Mouse (Mus musculus) left cerebral cortex, adult 18-20 months (tissue): ENCODE measurements around the gene Hs3st3b1. TPM values are rescaled to one million over a fixed set of nuclear protein-coding genes. Genes with fewer than 3 reads are reported as not detected.
A peak's percentile ranks its signal among the peaks of the same experiment; 100 is the strongest.

Experiments
- DNase-seq, 2 experiments: peaks; one replicate each; pipeline ENCODE4 v3.0.0; 2021 to 2022; ENCODE audit warnings: low spot score in 2 of 2, mixed read lengths in 1 of 2
- long read RNA-seq, 2 experiments: library from polyadenylated mRNA; stranded (forward); transcript quantifications; one replicate each; pipeline ENCODE4 v2.0.0; 2021
- total RNA-seq, 2 experiments: library from RNA; stranded (reverse); gene quantifications; 2 replicates each; pipeline ENCODE4 v1.2.3; 2021

The Hs3st3b1 gene
- total RNA-seq: 1 to 10 TPM; 1.9 TPM
- long read RNA-seq, experiment 1, full-length matches to known transcripts: 1 of 2 reads
- long read RNA-seq, experiment 1, partial matches to known transcripts: 0 of 2 reads
- long read RNA-seq, experiment 1, other reads (novel, unspliced or antisense): 1 of 2 reads
- long read RNA-seq, experiment 2, partial matches to known transcripts: 0 of 1 reads
- long read RNA-seq, experiment 2, other reads (novel, unspliced or antisense): 1 of 1 reads

- DNase-seq: peak; percentile 75 to 85
Measured at GRCm38 (mm10) chr11:63922091-63922621, at the start of gene Hs3st3b1. Hs3st3b1 (minus strand) TSS chr11:63922290.

DNA sequence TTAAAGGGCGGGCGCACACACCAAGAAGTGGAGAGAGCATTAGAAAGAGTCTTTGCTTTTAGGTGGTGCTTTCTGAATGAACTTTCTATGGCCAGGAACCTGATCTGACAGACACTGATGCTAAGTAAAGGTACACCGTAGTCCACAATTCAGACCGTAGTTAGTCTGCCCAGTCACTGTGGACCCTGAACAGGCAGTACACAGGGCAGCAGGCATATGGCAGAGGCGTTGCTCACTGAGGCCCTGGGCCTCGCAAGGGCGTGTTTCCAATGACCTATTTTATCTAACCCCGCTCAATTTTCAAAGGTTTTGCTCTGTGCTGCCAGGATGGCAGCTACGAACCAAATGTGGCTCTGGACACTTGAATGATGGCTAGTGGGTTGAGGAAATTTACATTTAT is 49.4 kb upstream of the Hs3st3b1 start:
- no peak for DNase-seq

DNA sequence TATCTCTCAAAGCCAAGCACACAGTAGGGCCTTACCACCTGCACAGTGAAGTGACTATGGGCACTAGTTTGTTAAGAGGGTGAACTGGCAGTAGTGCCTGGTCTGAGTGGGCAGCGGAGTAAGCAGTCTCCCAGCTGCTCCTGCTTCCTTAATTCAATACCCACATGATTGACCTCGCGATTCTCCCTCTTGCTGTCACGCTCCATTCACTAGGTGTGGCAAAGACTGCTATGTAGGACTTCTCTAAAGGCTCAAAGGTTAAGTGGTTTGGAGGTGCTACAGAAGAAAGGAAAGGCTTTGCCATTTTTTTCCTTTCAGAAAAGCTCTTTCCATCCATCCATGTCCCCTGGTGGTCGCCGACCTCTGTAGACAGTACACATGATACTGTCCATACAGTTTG is 48.7 kb upstream of the Hs3st3b1 start:
- no peak for DNase-seq

DNA sequence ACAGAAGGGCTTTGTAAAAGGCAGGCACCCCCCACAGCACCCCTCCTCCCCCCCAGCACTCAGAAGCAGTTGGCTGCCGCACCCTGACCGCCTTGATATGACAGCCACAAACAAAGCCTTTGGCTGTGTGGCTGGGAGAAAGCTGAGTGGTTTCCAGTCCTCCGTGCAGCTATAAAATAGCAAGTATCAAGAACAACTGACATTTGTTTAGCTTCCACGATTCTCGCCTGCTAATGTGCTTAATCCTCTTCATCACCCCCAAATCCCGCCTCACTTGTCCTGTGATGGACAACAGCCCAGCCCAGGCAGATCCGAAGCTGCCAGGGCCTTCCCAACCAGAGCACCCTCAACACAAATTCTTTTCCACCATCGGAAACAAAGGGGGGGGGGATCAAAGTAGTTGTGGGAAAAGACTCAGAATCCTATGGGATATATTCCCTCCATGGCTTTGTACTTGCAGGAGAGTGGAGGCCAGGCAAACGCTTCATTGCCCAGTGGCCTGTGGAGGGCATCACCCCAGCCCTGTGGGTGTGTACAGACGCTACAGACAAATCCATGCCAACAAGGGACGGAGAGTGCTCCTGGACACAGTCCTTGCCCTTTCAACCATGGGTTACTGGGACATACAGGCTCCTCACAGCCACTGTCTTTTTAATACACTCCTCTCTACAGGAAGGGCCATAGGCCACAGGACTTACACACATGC is 47.3 kb upstream of the Hs3st3b1 start:
- no peak for DNase-seq

DNA sequence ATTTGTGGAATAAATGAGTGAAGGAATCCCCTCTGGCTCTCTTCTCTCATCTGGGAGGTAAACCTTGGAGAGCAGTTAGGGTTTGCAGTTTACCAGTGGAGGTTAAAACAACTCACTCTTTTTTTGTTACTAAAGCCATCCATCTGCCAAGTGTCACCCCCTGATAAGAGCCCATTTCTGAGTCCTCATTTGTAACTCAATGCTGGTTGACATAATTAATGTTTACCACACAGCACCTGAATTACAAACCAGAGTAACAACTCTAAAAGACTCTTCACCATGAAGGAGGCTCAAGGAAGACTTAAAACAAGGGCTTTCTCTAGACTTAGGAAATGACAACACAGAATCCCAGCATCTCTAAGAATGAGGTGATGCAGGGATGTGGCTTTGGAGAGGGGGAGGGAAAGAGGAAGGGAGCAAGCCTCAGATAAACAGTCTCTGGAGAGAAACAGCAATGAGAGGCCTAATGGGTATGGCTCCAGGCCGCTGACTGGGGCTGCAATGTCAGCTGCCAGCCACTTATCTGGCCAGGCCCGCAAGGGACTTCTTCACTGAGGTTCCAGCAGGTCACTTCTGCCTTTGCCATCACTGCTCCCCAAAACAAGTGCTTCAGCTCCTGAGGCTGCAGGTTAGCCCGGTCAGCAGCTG is 46.4 kb upstream of the Hs3st3b1 start:
- DNase-seq: no peak

DNA sequence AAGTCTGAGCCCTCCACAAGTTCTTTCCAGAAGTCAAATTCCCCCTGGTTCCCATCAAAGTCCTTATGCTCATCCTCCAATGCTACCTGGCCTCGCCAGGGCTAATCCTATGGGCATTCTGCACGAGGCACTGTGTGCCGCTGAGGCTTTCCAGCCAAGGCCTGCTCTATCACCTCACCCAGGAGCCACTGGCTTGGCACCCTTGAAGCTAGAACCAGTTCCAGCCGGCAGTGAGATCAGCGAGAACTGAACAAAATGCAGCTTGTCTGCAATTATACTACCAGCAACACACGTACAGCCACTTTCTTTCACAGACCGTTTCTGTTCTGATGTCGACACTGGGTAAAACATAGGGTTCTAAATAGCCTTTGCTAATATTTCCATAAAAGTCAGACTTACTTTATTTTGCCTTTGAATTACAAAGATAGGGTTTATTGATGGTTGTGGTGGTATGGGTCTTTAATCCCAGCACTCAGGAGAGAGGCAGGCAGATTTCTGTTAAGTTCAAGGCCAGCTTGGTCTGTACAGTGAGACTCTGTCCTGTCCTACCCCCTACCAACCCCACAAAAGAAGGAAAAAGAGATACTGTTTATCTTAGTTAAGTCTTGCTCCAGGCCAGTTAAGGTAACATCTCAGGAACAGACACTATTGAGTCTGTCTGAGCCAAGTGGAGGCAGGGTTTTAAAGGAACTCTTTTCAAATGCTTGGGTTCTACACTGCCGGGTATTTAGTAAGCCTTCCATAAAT is 45.7 kb upstream of the Hs3st3b1 start:
- no peak for DNase-seq

DNA sequence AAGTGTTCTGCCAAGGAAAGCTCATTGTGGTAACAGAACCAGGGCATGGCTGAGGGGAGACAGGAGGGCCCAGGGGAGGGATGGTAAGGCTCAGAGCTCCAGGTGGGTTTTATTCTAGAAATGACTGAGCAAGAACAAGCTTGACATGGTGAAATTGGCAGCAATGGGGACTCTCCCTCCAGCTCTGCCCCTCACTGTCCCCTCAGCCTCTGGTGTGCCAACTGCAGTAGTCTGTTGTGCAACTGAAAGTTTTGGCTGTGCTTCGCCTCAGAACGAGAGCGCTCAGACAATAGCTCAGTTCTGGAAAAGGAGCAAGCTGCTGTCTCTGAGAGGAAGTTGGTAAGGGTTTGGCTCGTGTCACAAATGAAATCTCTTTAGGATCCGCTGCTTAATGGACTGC is 43.3 kb upstream of the Hs3st3b1 start:
- no peak for DNase-seq

DNA sequence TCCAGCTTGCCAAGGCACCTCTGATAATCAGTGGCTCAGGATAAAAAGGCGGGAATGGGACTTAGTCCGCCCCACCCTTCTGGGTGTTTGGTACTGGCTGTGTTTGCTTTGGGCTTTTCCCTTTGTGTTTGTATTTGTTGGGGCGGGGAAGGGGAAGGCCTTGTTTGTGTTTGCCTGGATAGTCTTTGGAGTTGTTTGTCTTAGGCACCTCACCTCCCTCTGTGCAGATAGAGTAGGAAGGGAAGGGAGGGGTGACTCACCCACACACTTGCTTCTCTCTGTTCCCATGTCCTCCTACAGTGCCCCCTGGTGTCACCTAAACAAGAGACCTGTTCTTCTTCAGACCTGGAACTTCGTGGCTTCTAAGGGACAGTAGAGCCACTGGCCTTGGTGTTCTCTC is 35.1 kb upstream of the Hs3st3b1 start:
- no peak for DNase-seq

DNA sequence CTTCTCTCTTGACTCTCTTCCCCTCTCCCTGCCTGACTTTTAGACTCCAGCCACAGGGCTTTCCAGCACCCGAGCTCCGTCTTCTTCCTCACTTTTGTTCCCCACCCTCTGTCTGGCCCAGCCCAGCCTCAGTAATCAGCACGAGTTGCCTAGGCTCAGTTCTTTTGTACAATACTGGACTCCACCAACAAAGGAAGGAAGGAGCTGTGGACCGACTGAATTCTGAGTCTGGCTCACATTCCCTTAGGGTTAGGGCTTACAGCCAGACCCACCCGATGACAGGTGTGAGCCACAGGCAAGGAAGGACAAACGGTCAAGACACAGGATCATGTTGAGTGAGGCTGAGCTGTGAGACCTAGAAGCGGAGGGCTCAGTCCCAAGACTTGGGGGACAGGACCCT is 34.7 kb upstream of the Hs3st3b1 start:
- no peak for DNase-seq

GRCm38 (mm10) chr11:63953887-63954286 is 31.8 kb upstream of the Hs3st3b1 start:
- DNase-seq: no peak

GRCm38 (mm10) chr11:63952743-63953191 is 30.7 kb upstream of the Hs3st3b1 start:
- DNase-seq: no peak

DNA sequence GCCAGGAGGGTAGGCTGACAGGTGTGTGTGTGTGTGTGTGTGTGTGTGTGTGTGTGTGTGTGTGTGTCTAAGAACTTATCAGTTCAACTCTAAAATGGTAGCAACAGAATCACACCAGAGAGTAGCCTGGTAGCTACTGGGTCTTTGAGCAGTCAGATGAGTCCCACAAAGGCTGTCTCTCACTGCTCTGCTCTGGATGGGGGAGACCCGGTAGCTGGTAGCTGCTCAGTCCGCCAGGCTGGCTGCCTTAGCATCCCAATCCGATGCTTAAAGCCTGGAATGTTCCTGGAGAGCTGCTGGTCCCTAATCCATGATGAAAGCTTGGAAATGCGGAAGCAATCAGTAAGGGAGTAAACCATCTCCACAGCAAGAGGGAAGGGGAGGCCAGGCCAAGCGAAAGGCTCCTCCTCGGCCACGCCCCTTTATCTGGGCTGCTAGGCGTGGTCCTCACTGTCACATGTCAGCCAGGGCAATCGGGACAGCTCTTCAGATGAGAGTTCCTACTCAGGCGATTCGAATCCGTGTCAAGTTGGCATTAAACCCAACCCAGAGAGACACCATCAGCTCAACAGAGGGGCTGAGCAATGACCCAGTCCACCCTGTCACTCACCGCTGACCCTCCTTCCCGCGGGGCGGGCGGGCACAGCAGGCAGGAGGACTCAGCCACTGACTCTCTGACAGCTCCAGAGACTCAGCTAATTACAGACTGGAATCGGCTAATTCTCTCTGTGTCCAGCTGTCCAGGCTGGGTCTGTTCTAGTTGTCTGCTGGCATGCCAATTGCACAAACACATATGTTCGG is 29.9 kb upstream of the Hs3st3b1 start:
- DNase-seq: no peak

GRCm38 (mm10) chr11:63948371-63948770 is 26.3 kb upstream of the Hs3st3b1 start:
- no peak for DNase-seq

DNA sequence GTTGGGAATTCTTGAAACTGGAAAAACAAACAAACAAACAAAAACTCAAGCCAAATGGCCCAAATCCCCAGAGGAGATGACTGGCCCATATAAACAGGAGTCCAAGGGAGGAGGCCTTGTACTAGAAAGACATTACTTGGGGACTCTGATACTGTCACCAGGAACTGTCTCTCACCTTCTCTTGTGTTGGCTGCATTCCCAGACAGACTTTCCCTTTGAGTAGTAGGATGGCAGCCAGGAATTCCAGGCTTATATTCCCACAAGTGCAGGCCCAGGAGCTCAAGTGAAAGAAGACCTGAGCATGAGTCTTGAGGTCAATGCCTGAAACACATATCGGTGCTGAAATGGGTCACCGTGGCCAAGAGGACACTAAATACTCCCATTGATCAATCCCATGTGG is 24.9 kb upstream of the Hs3st3b1 start:
- DNase-seq: peak; percentile 22 to 23

- DNase-seq: no peak
Measured at GRCm38 (mm10) chr11:63943947-63944346, 21.9 kb upstream of the Hs3st3b1 start.

- no peak for DNase-seq
Measured at GRCm38 (mm10) chr11:63943268-63943890, 21.3 kb upstream of the Hs3st3b1 start.

GRCm38 (mm10) chr11:63942177-63942576 is 20.1 kb upstream of the Hs3st3b1 start:
- no peak for DNase-seq

DNA sequence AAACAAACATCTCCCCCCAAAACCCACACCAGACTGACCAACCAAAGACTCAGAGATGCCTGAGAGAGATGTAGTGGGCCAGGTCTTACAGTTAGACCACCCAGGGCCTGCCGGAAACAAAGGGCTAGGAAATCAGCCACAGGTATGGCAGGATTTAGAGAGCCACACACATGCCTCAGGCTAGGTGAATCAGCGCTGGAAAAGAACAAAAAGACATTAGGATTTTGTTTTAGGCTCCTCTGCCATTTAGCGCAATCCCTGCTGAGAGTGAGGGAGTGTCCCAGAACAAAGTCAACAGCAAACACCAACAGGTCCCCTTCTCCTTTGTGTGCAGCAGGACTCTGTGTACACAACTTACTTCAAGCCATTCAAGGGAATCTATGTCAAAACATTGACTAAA is 14.6 kb upstream of the Hs3st3b1 start:
- DNase-seq: no peak

- no peak for DNase-seq
Measured at GRCm38 (mm10) chr11:63926901-63927300, 4.8 kb upstream of the Hs3st3b1 start.

DNA sequence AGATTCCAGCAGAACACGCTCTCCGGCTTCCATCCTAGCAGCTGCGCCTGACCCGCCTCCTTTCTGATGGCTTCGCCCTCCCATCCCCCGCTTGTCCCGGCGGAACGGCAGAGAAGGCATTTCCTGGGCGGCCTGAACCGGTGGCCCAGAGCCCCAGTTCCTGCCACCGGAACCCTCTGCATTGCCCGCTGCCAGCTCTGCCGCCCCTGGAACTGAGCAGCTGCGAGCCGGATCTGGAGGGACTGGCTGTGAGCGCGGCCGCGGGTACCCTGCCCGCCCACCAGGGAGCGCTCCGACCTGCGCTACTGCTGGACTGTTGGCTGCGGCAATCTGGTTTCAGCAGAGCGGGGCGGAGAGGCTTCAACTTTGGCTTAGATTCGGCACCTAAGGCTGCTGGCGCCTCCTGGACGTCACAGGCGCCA is 3.1 kb upstream of the Hs3st3b1 start:
- peak; percentile 71 to 72 for DNase-seq
